Comparison of ENCODE assay signal across 14 mouse cellular contexts in the genomic region with DNA sequence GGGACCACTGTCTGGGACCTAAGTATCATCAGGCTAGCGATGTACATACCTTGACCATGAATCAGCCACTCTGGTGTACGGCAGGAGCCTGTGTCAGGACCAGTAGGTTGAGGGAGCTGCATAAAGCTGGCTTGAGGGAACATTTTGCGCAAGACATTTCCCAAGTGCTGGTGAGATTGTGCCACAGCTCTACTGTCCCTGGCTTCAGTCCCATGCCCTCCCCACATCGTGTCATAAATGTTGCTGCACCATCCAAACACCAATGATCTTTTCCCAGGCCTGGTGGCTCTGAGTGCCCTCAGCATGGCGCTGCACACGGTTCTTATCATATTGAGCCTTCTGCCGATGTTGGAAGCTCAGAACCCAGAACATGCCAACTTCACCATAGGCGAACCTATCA. TPM values are rescaled to one million over a fixed set of nuclear protein-coding genes. Genes with fewer than 3 reads are reported as not detected.
DNase-seq lines count a peak whose midpoint lies in the region; ATAC-seq and TF ChIP-seq lines count a peak whose summit lies in the region.
"Had no signal": no experiment of that assay in that cellular context is flagged by ENCODE, and none has a peak within 500 bp of the region (broad histone marks: within the 10 kb centered on the region; RNA-seq: fewer than 3 reads in every experiment).

A gene (plus strand): TSS at position 266 of the 400 bp plus-strand sequence.

- H3K4me2 ChIP-seq in limb, embryonic 15.5 days = no peak within 1 kb of the TSS
- H3K4me2 ChIP-seq in stomach, embryonic 14.5 days (replicated peaks; ENCODE audit: low read depth, low read length) = no peak within 1 kb of the TSS
- no peak within 1 kb of the TSS for H3K4me2 ChIP-seq in neural tube, embryonic 15.5 days

- whole genome bisulfite sequencing in limb, embryonic 15.5 days = 85% methylated on average over 8 of the region's 8 CpGs
- WGBS in limb, embryonic 10.5 days = 89% methylated on average over 8 of the region's 8 CpGs
- WGBS in stomach, embryonic 14.5 days = 79% methylated on average over 8 of the region's 8 CpGs
- 74% methylated on average over 8 of the region's 8 CpGs for WGBS in heart, adult 2 months
- WGBS in neural tube, embryonic 15.5 days = 90% methylated on average over 8 of the region's 8 CpGs

- H3K79me2 ChIP-seq in heart, adult 2 months (replicated peaks; ENCODE audit: control insufficient read depth, insufficient read depth, low read length) = no peaks in the 10 kb centered on the region

- no peak for TF ChIP-seq EP300 in heart, adult 2 months (IDR thresholded peaks at IDR 0.05; ENCODE audit: insufficient read depth, low read depth, low read length)

- TF ChIP-seq POLR2A in heart, adult 2 months (IDR thresholded peaks at IDR 0.05; ENCODE audit: insufficient read depth, low read depth, low read length) = no peak

- ATAC-seq in limb, embryonic 15.5 days (ENCODE audit: insufficient number of reproducible peaks, low FRiP score, low TSS enrichment, low read depth) = no peak
- ATAC-seq in Patski = peak; percentile 29
- no peak for ATAC-seq in stomach, embryonic 14.5 days (ENCODE audit: insufficient number of reproducible peaks, insufficient read depth, low FRiP score, low read depth)
- ATAC-seq in neural tube, embryonic 15.5 days (ENCODE audit: low FRiP score) = no peak

- no peak for TF ChIP-seq CTCF in Patski (IDR thresholded peaks at IDR 0.05)
- no peak for TF ChIP-seq CTCF in heart, adult 2 months (IDR thresholded peaks at IDR 0.05)

- POLR2A ChIA-PET in Patski (lab: Charles Lee) = interaction anchor here (1.2 kb wide), 1 partner anchor 10 kb away, joined by 4 read pairs; no protein-coding TSS in a partner anchor

- H3K4me3 ChIP-seq in limb, embryonic 15.5 days = no peak within 1 kb of the TSS
- no peak within 1 kb of the TSS for H3K4me3 ChIP-seq in limb, embryonic 10.5 days
- H3K4me3 ChIP-seq in stomach, embryonic 14.5 days (ENCODE audit: low read depth, low read length) = no peak within 1 kb of the TSS
- H3K4me3 ChIP-seq in heart, adult 2 months = no peak within 1 kb of the TSS
- no peak within 1 kb of the TSS for H3K4me3 ChIP-seq in neural tube, embryonic 15.5 days (replicated peaks)
- H3K4me3 ChIP-seq: midbrain, embryonic 10.5 days; myocyte had no signal

- no peaks in the 10 kb centered on the region for H3K36me3 ChIP-seq in limb, embryonic 15.5 days
- H3K36me3 ChIP-seq in limb, embryonic 10.5 days = no peaks in the 10 kb centered on the region
- H3K36me3 ChIP-seq in stomach, embryonic 14.5 days (ENCODE audit: control insufficient read depth, insufficient read depth, low read length) = no peaks in the 10 kb centered on the region
- no peaks in the 10 kb centered on the region for H3K36me3 ChIP-seq in heart, adult 2 months (ENCODE audit: control insufficient read depth, insufficient read depth, low read length)
- H3K36me3 ChIP-seq in neural tube, embryonic 15.5 days = no peaks in the 10 kb centered on the region
- H3K36me3 ChIP-seq: midbrain, embryonic 10.5 days had no signal

- H3K9ac ChIP-seq in limb, embryonic 15.5 days = no peak within 1 kb of the TSS
- H3K9ac ChIP-seq in stomach, embryonic 14.5 days (replicated peaks; ENCODE audit: low read depth, low read length) = no peak within 1 kb of the TSS
- no peak within 1 kb of the TSS for H3K9ac ChIP-seq in heart, adult 2 months (ENCODE audit: low read depth, low read length)
- no peak within 1 kb of the TSS for H3K9ac ChIP-seq in neural tube, embryonic 15.5 days (replicated peaks)

- in situ Hi-C loops in Patski (cut with MboI; ENCODE audit: low pct_unique_long_range_greater_than_20kb) = no loop called here

- intact Hi-C loops in heart, adult 2 months (cut with DNase I) = no loop called here

- DNase-seq in limb, embryonic 10.5 days (ENCODE audit: low spot score) = no peak
- no peak for DNase-seq in Patski (ENCODE audit: low read depth, low spot score)
- peak; percentile 93 for DNase-seq in fat pad, adult 2 months (ENCODE audit: extremely low read depth, low read depth, low spot score)
- no peak for DNase-seq in heart, adult 2 months
- DNase-seq in heart, adult 18-20 months = no peak
- DNase-seq: layer of hippocampus, postnatal 36 days; thymus, postnatal 36 days had no signal

- no peaks in the 10 kb centered on the region for H3K4me1 ChIP-seq in limb, embryonic 15.5 days
- H3K4me1 ChIP-seq in limb, embryonic 10.5 days = peaks cover 5% of the 10 kb centered on the region
- no peaks in the 10 kb centered on the region for H3K4me1 ChIP-seq in stomach, embryonic 14.5 days (ENCODE audit: control insufficient read depth, insufficient read depth, low read length)
- H3K4me1 ChIP-seq in heart, adult 2 months (ENCODE audit: control insufficient read depth, insufficient read depth, low read length) = no peaks in the 10 kb centered on the region
- no peaks in the 10 kb centered on the region for H3K4me1 ChIP-seq in neural tube, embryonic 15.5 days
- H3K4me1 ChIP-seq: midbrain, embryonic 10.5 days had no signal

- no peaks in the 10 kb centered on the region for H3K9me3 ChIP-seq in limb, embryonic 15.5 days
- no peaks in the 10 kb centered on the region for H3K9me3 ChIP-seq in limb, embryonic 10.5 days (replicated peaks)
- no peaks in the 10 kb centered on the region for H3K9me3 ChIP-seq in stomach, embryonic 14.5 days (ENCODE audit: control insufficient read depth, low read depth, low read length)
- H3K9me3 ChIP-seq in neural tube, embryonic 15.5 days (replicated peaks) = no peaks in the 10 kb centered on the region
- H3K9me3 ChIP-seq: midbrain, embryonic 10.5 days had no signal

- H3K27me3 ChIP-seq in limb, embryonic 15.5 days = no peaks in the 10 kb centered on the region
- no peaks in the 10 kb centered on the region for H3K27me3 ChIP-seq in limb, embryonic 10.5 days (ENCODE audit: low read depth, poor library complexity, severe bottlenecking)
- no peaks in the 10 kb centered on the region for H3K27me3 ChIP-seq in Patski
- no peaks in the 10 kb centered on the region for H3K27me3 ChIP-seq in stomach, embryonic 14.5 days (ENCODE audit: control insufficient read depth, insufficient read depth, low read length)
- no peaks in the 10 kb centered on the region for H3K27me3 ChIP-seq in heart, adult 2 months (ENCODE audit: control insufficient read depth, insufficient read depth, low read length)
- no peaks in the 10 kb centered on the region for H3K27me3 ChIP-seq in neural tube, embryonic 15.5 days (replicated peaks)

- CTCF ChIA-PET in Patski (lab: Charles Lee) = interaction anchor here (1.1 kb wide), 1 partner anchor 10 kb away, joined by 3 read pairs; no protein-coding TSS in a partner anchor

- H3K27ac ChIP-seq in limb, embryonic 15.5 days = peak within 1 kb of the TSS; percentile 51
- no peak within 1 kb of the TSS; the same call in 1 of the 2 replicates for H3K27ac ChIP-seq in limb, embryonic 10.5 days
- H3K27ac ChIP-seq in stomach, embryonic 14.5 days (ENCODE audit: low read length) = 0 out of 2 replicates have a peak within 1 kb of the TSS, but pooled peaks have one; percentile 4
- H3K27ac ChIP-seq in heart, adult 2 months = no peak within 1 kb of the TSS
- no peak within 1 kb of the TSS for H3K27ac ChIP-seq in neural tube, embryonic 15.5 days (replicated peaks)
- H3K27ac ChIP-seq: kidney, postnatal 0 days; midbrain, embryonic 10.5 days had no signal

RNA-seq across cellular contexts. Expression of the gene that starts here (rescaled TPM):
- 57.2 and 75.5 TPM in 2 replicates for polyA plus RNA-seq in limb, embryonic 15.5 days (2015; fragmentation: Nextera tagmentation; extraction: Ambion mirVana)
- polyA plus RNA-seq in limb, embryonic 10.5 days (2016; fragmentation: Nextera tagmentation; extraction: Ambion mirVana) = not detected in 2 replicates
- polyA plus RNA-seq in Patski (2021) = 0.42 TPM
- polyA plus RNA-seq in stomach, embryonic 14.5 days (2014; fragmentation: Nextera tagmentation; extraction: Ambion mirVana) = not detected in 2 replicates
- total RNA-seq in heart, adult 2 months (2021) = under 1 TPM; 0.41 to 0.65 TPM
- 3.0 and 4.2 TPM in 2 replicates for polyA plus RNA-seq in heart, adult 2 months (2012; rRNA removed)
- not detected in 2 replicates for polyA plus RNA-seq in neural tube, embryonic 15.5 days (2015; fragmentation: Nextera tagmentation; extraction: Ambion mirVana)
- 1 to 10 TPM in 1 of 2 experiments, under 1 TPM in 1; 0.84 to 3.7 TPM for total RNA-seq in heart, adult 18-20 months (2021)
- total RNA-seq: layer of hippocampus, postnatal 36 days had no signal
- polyA plus RNA-seq: heart, postnatal 0 days; kidney, postnatal 0 days; midbrain, embryonic 10.5 days; myocyte had no signal

Comparison
In these comparisons a context has a peak if more than half of its experiments do, and no peak if none do; other contexts are left out.
1. RNA of the gene that starts here (polyA plus RNA-seq): 57.2 to 75.5 TPM in limb, embryonic 15.5 days; 3.0 to 4.2 TPM in heart, adult 2 months, 0.42 TPM in Patski (single experiment), not detected in stomach, embryonic 14.5 days, not detected in neural tube, embryonic 15.5 days and not detected in limb, embryonic 10.5 days; every median in the first group is over 10 times any median in the second.
2. H3K27ac ChIP-seq: peak in limb, embryonic 15.5 days (single experiment) and stomach, embryonic 14.5 days (single experiment); none in limb, embryonic 10.5 days (single experiment), heart, adult 2 months (single experiment) and neural tube, embryonic 15.5 days (single experiment).
3. Peak in ATAC-seq in Patski; RNA of the gene not detected or under 1 TPM.